Mouse (Mus musculus): Measurements from ENCODE around the gene Fbxl4. TPM values are rescaled to one million over a fixed set of nuclear protein-coding genes. Genes with fewer than 3 reads are reported as not detected.

Gene Fbxl4
- polyA plus RNA-seq, 1 experiment from 2014 or later: 12.6 TPM

- Histone ChIP-seq H3K36me3 (ENCODE audit: control insufficient read depth, insufficient read depth, low read length) (no peaks in the 10 kb centered on the region), H3K27ac (replicated peaks in 1 of 2; ENCODE audit: control insufficient read depth in 1 of 2, insufficient read depth in 1 of 2, low read depth in 2 of 2, low read length in 2 of 2) (no peak overlapping the region), H3K4me1 (ENCODE audit: control insufficient read depth in 2 of 2, insufficient read depth in 2 of 2, low read length in 2 of 2) (peaks cover 2 to 5% of the 10 kb centered on the region in 2 experiments; a peak in 1 of 4 replicates), H3K27me3 (ENCODE audit: control insufficient read depth, insufficient read depth, low read length) (peaks cover 79% of the 10 kb centered on the region), H3K9ac (ENCODE audit: low read length) (no peak overlapping the region), H3K9me3 (ENCODE audit: control insufficient read depth, low read length) (no peaks in the 10 kb centered on the region), H3K4me3 (ENCODE audit: control insufficient read depth in 1 of 2, insufficient read depth in 1 of 2, low read depth in 1 of 2, low read length in 2 of 2) (peak overlapping the region; percentile 28 to 38), H3K4me2 (ENCODE audit: low read length) (peak overlapping the region; percentile 68)
- no peak for ATAC-seq (ENCODE audit: insufficient number of reproducible peaks, insufficient read depth, low FRiP score, low read depth)
- under 1% methylated on average over 26 of the region's 28 CpGs for WGBS
Measured at GRCm38 (mm10) chr4:22477711-22478230, 120.4 kb downstream of the Fbxl4 start.

GRCm38 (mm10) chr4:22478488-22479367, 121.4 kb downstream of the Fbxl4 start:
- Histone ChIP-seq H3K27ac (replicated peaks in 1 of 2; ENCODE audit: control insufficient read depth in 1 of 2, insufficient read depth in 1 of 2, low read depth in 2 of 2, low read length in 2 of 2) (no peak overlapping the region), H3K4me3 (ENCODE audit: control insufficient read depth in 1 of 2, insufficient read depth in 1 of 2, low read depth in 1 of 2, low read length in 2 of 2) (no peak overlapping the region), H3K27me3 (ENCODE audit: control insufficient read depth, insufficient read depth, low read length) (peaks cover 89% of the 10 kb centered on the region), H3K9me3 (ENCODE audit: control insufficient read depth, low read length) (no peaks in the 10 kb centered on the region), H3K4me1 (ENCODE audit: control insufficient read depth in 2 of 2, insufficient read depth in 2 of 2, low read length in 2 of 2) (peaks cover 2 to 5% of the 10 kb centered on the region in 2 experiments; a peak in 1 of 4 replicates), H3K36me3 (ENCODE audit: control insufficient read depth, insufficient read depth, low read length) (no peaks in the 10 kb centered on the region), H3K4me2 (ENCODE audit: low read length) (no peak overlapping the region), H3K9ac (ENCODE audit: low read length) (no peak overlapping the region)
- WGBS: 4% methylated on average over 30 of the region's 30 CpGs
- ATAC-seq (ENCODE audit: insufficient number of reproducible peaks, insufficient read depth, low FRiP score, low read depth): no peak

GRCm38 (mm10) chr4:22479368-22480090, 122.2 kb downstream of the Fbxl4 start:
- 0 out of 2 replicates have a peak overlapping the region, but pooled peaks have one; percentile 8 for H3K4me2 ChIP-seq (ENCODE audit: low read length)
- H3K27me3 ChIP-seq (ENCODE audit: control insufficient read depth, insufficient read depth, low read length): peaks cover 95% of the 10 kb centered on the region
- WGBS: under 1% methylated on average over 27 of the region's 28 CpGs
- peaks cover 2 to 5% of the 10 kb centered on the region in 2 experiments; a peak in 1 of 4 replicates for H3K4me1 ChIP-seq (ENCODE audit: control insufficient read depth in 2 of 2, insufficient read depth in 2 of 2, low read length in 2 of 2)
- no peak for ATAC-seq (ENCODE audit: insufficient number of reproducible peaks, insufficient read depth, low FRiP score, low read depth)
- no peaks in the 10 kb centered on the region for H3K9me3 ChIP-seq (ENCODE audit: control insufficient read depth, low read length)
- H3K27ac ChIP-seq (replicated peaks in 1 of 2; ENCODE audit: control insufficient read depth in 1 of 2, insufficient read depth in 1 of 2, low read depth in 2 of 2, low read length in 2 of 2): no peak overlapping the region
- no peak overlapping the region for H3K9ac ChIP-seq (ENCODE audit: low read length)
- H3K4me3 ChIP-seq (ENCODE audit: control insufficient read depth in 1 of 2, insufficient read depth in 1 of 2, low read depth in 1 of 2, low read length in 2 of 2): no peak overlapping the region
- no peaks in the 10 kb centered on the region for H3K36me3 ChIP-seq (ENCODE audit: control insufficient read depth, insufficient read depth, low read length)

- Histone ChIP-seq H3K9ac (ENCODE audit: low read length) (no peak overlapping the region), H3K36me3 (ENCODE audit: control insufficient read depth, insufficient read depth, low read length) (no peaks in the 10 kb centered on the region), H3K27me3 (ENCODE audit: control insufficient read depth, insufficient read depth, low read length) (peaks cover 97% of the 10 kb centered on the region), H3K9me3 (ENCODE audit: control insufficient read depth, low read length) (no peaks in the 10 kb centered on the region), H3K4me2 (ENCODE audit: low read length) (no peak overlapping the region), H3K4me1 (ENCODE audit: control insufficient read depth in 2 of 2, insufficient read depth in 2 of 2, low read length in 2 of 2) (peaks cover 2 to 5% of the 10 kb centered on the region in 2 experiments; a peak in 1 of 4 replicates), H3K4me3 (ENCODE audit: control insufficient read depth in 1 of 2, insufficient read depth in 1 of 2, low read depth in 1 of 2, low read length in 2 of 2) (no peak overlapping the region), H3K27ac (replicated peaks in 1 of 2; ENCODE audit: control insufficient read depth in 1 of 2, insufficient read depth in 1 of 2, low read depth in 2 of 2, low read length in 2 of 2) (no peak overlapping the region)
- 2% methylated on average over 18 of the region's 18 CpGs for WGBS
- no peak for ATAC-seq (ENCODE audit: insufficient number of reproducible peaks, insufficient read depth, low FRiP score, low read depth)
Measured at GRCm38 (mm10) chr4:22480091-22480857, 122.9 kb downstream of the Fbxl4 start.

GRCm38 (mm10) chr4:22480858-22481205, 123.5 kb downstream of the Fbxl4 start:
- Histone ChIP-seq H3K27ac (replicated peaks in 1 of 2; ENCODE audit: control insufficient read depth in 1 of 2, insufficient read depth in 1 of 2, low read depth in 2 of 2, low read length in 2 of 2) (no peak overlapping the region), H3K36me3 (ENCODE audit: control insufficient read depth, insufficient read depth, low read length) (no peaks in the 10 kb centered on the region), H3K27me3 (ENCODE audit: control insufficient read depth, insufficient read depth, low read length) (peaks cover 97% of the 10 kb centered on the region), H3K9me3 (ENCODE audit: control insufficient read depth, low read length) (no peaks in the 10 kb centered on the region), H3K4me2 (ENCODE audit: low read length) (no peak overlapping the region), H3K4me1 (ENCODE audit: control insufficient read depth in 2 of 2, insufficient read depth in 2 of 2, low read length in 2 of 2) (peaks cover 2 to 5% of the 10 kb centered on the region in 2 experiments; a peak in 1 of 4 replicates), H3K9ac (ENCODE audit: low read length) (no peak overlapping the region), H3K4me3 (ENCODE audit: control insufficient read depth in 1 of 2, insufficient read depth in 1 of 2, low read depth in 1 of 2, low read length in 2 of 2) (no peak overlapping the region)
- no peak for ATAC-seq (ENCODE audit: insufficient number of reproducible peaks, insufficient read depth, low FRiP score, low read depth)
- 19% methylated on average over 1 of the region's 1 CpGs for WGBS

GRCm38 (mm10) chr4:22482118-22482517, 124.8 kb downstream of the Fbxl4 start:
- no peak overlapping the region for H3K4me2 ChIP-seq (ENCODE audit: low read length)
- no peak overlapping the region for H3K9ac ChIP-seq (ENCODE audit: low read length)
- no peaks in the 10 kb centered on the region for H3K36me3 ChIP-seq (ENCODE audit: control insufficient read depth, insufficient read depth, low read length)
- no peak overlapping the region for H3K4me3 ChIP-seq (ENCODE audit: control insufficient read depth in 1 of 2, insufficient read depth in 1 of 2, low read depth in 1 of 2, low read length in 2 of 2)
- no peak overlapping the region for H3K27ac ChIP-seq (replicated peaks in 1 of 2; ENCODE audit: control insufficient read depth in 1 of 2, insufficient read depth in 1 of 2, low read depth in 2 of 2, low read length in 2 of 2)
- WGBS: 20% methylated on average over 2 of the region's 2 CpGs
- no peaks in the 10 kb centered on the region for H3K9me3 ChIP-seq (ENCODE audit: control insufficient read depth, low read length)
- no peak for ATAC-seq (ENCODE audit: insufficient number of reproducible peaks, insufficient read depth, low FRiP score, low read depth)
- H3K27me3 ChIP-seq (ENCODE audit: control insufficient read depth, insufficient read depth, low read length): peaks cover 97% of the 10 kb centered on the region
- H3K4me1 ChIP-seq (ENCODE audit: control insufficient read depth in 2 of 2, insufficient read depth in 2 of 2, low read length in 2 of 2): peaks cover 2 to 10% of the 10 kb centered on the region in 2 experiments; a peak in 2 of 4 replicates

- WGBS: 7% methylated on average over 7 of the region's 7 CpGs
- H3K4me3 ChIP-seq (ENCODE audit: control insufficient read depth in 1 of 2, insufficient read depth in 1 of 2, low read depth in 1 of 2, low read length in 2 of 2): no peak overlapping the region
- ATAC-seq (ENCODE audit: insufficient number of reproducible peaks, insufficient read depth, low FRiP score, low read depth): no peak
- H3K9ac ChIP-seq (ENCODE audit: low read length): no peak overlapping the region
- no peaks in the 10 kb centered on the region for H3K36me3 ChIP-seq (ENCODE audit: control insufficient read depth, insufficient read depth, low read length)
- no peaks in the 10 kb centered on the region for H3K9me3 ChIP-seq (ENCODE audit: control insufficient read depth, low read length)
- H3K27ac ChIP-seq (replicated peaks in 1 of 2; ENCODE audit: control insufficient read depth in 1 of 2, insufficient read depth in 1 of 2, low read depth in 2 of 2, low read length in 2 of 2): no peak overlapping the region
- H3K4me2 ChIP-seq (ENCODE audit: low read length): no peak overlapping the region
- H3K27me3 ChIP-seq (ENCODE audit: control insufficient read depth, insufficient read depth, low read length): peaks cover 97% of the 10 kb centered on the region
- H3K4me1 ChIP-seq (ENCODE audit: control insufficient read depth in 2 of 2, insufficient read depth in 2 of 2, low read length in 2 of 2): peaks cover 2 to 7% of the 10 kb centered on the region in 2 experiments; a peak in 3 of 4 replicates
Measured at GRCm38 (mm10) chr4:22482756-22483280, 125.5 kb downstream of the Fbxl4 start.
